Mouse (Mus musculus) cerebellum, postnatal 4 days (tissue): ENCODE data around the gene Oaf.

Source experiments
- DNase-seq, 2 experiments: peaks; one replicate each; pipeline ENCODE4 v3.0.0; 2022; ENCODE audit warnings: low spot score in 2 of 2, mixed read lengths in 1 of 2

Gene Oaf

GRCm38 (mm10) chr9:43225481-43225880 lies 14.2 kb downstream of the Oaf start:
- DNase-seq: no peak

GRCm38 (mm10) chr9:43224771-43225355 lies 14.8 kb downstream of the Oaf start:
- no peak for DNase-seq

GRCm38 (mm10) chr9:43222429-43222715 lies 17.3 kb downstream of the Oaf start:
- no peak for DNase-seq

GRCm38 (mm10) chr9:43221643-43222428 lies 17.9 kb downstream of the Oaf start:
- DNase-seq: peak; percentile 90 to 91

- DNase-seq: peak in 1 of 2 experiments; percentile 64
These were observed 28.8 kb downstream of the Oaf start for GRCm38 (mm10) chr9:43210771-43211450.

GRCm38 (mm10) chr9:43210190-43210682 lies 29.5 kb downstream of the Oaf start, which contains the start of gene Pou2f3:
TSS of gene Pou2f3 (minus strand) at chr9:43210369.
- peak in 1 of 2 experiments; percentile 50 for DNase-seq

- DNase-seq: no peak
These were observed 33.7 kb downstream of the Oaf start for GRCm38 (mm10) chr9:43206022-43206390.

GRCm38 (mm10) chr9:43205343-43206021 lies 34.2 kb downstream of the Oaf start:
- DNase-seq: no peak

- DNase-seq: no peak
These were observed 39.5 kb downstream of the Oaf start for GRCm38 (mm10) chr9:43200212-43200611.

- DNase-seq: no peak
These were observed 45.7 kb downstream of the Oaf start for GRCm38 (mm10) chr9:43194001-43194400.

GRCm38 (mm10) chr9:43191561-43191960 lies 48.1 kb downstream of the Oaf start:
- no peak for DNase-seq

- no peak for DNase-seq
These were observed 50.7 kb downstream of the Oaf start for GRCm38 (mm10) chr9:43189021-43189356.

GRCm38 (mm10) chr9:43188309-43189020 lies 51.2 kb downstream of the Oaf start:
- DNase-seq: no peak

GRCm38 (mm10) chr9:43179614-43180013 lies 60.1 kb downstream of the Oaf start:
- no peak for DNase-seq

GRCm38 (mm10) chr9:43178172-43178571 lies 61.5 kb downstream of the Oaf start:
- DNase-seq: no peak
